Mouse (Mus musculus): ENCODE measurements at regions not wholly inside any gene's neighbourhood (a gene's known extent, or its start where the extent isn't known, plus 50 kb on each side); places are given as distances from the start of the nearest gene placed in this dataset.

DNA sequence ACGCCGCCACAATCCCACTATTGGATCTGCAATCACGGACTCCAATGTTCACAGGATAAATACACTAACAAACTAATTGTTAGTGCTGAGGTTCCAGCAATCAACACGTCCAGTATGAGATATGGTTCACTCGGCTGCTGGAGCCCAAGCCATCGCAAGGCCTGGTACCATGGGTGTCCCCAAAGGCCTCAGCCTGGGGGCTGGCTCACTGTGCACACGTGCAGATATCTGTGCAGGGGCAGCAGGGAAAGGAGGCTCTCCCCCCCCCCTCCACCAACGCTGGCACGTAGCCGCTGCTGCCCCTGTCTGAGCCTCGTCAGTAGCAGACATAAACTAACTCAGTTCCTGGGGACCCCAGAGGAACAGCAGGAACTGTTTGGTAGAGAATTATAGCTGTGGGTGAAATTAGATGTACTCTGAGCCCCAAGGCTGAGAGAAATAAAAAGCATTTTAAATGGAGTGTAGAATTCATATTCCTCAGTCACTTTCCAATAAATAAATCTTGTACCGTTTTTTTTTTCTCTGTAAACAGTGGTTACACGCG, 210.3 kb upstream of the Mvb12b start:
- no peak for TF ChIP-seq CTCF (IDR thresholded peaks at IDR 0.05; ENCODE audit: low read depth)
- TF ChIP-seq EP300 (IDR thresholded peaks at IDR 0.05; ENCODE audit: low read depth), result no peak
- Histone ChIP-seq H3K36me3 (replicated peaks; ENCODE audit: insufficient read depth, low read length) (no peaks in the 10 kb centered on the region), H3K4me2 (ENCODE audit: low read depth, low read length) (no peak overlapping the region), H3K27ac (ENCODE audit: low read depth) (no peak overlapping the region), H3K27me3 (ENCODE audit: insufficient read depth, low read length) (no peaks in the 10 kb centered on the region), H3K9ac (replicated peaks) (no peak overlapping the region), H3K9me3 (ENCODE audit: low read length) (no peaks in the 10 kb centered on the region), H3K4me3 (ENCODE audit: low read depth, low read length) (no peak overlapping the region), H3K4me1 (ENCODE audit: insufficient read depth) (no peaks in the 10 kb centered on the region)
- no peak for ATAC-seq
- WGBS (ENCODE audit: insufficient replicate concordance), result 69% methylated on average over 14 of the region's 14 CpGs
- DNase-seq, result no peak

DNA sequence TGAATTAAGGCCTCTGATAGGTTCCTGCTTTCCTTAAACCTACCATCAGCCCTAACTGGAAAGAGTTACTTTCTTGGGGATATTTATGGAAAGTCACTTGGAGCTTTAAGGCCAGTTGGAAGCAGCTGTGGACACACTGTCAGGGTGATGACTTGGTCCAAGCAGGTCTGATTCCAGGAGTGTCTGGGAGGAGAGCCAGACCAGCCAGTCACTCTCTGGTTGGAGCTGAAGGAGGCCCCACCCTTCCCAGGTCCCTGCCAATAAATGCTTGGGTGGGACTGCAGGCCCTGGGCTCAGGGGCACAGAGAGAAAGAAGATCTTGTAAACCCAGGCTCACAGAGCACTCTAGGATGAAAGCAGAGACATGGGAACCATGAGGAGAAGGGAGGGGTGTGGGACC, 208.8 kb upstream of the Mvb12b start:
- H3K27me3 ChIP-seq (ENCODE audit: insufficient read depth, low read length), result no peaks in the 10 kb centered on the region

DNA sequence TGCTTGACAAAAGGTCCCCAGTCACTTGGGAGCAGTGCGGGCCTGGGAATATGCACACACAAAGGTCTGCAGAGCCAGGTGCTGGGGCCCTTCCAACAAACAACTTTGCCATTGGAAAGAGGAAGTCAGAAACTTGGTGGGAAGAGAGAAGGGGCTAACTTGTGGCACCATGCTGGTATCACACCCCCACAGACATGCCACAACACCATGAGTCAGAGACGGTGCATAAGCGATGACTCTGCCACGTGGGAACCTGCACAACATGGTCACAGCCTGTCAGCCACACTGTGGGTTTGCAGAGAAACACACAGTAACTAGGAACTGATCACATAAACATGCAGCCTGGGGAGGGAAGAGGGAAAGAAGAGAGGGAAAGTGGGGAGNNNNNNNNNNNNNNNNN, 201.1 kb upstream of the Mvb12b start:
- Histone ChIP-seq H3K4me3 (ENCODE audit: low read depth, low read length) (no peak overlapping the region), H3K9me3 (ENCODE audit: low read length) (no peaks in the 10 kb centered on the region), H3K4me1 (ENCODE audit: insufficient read depth) (no peaks in the 10 kb centered on the region), H3K9ac (replicated peaks) (no peak overlapping the region), H3K36me3 (replicated peaks; ENCODE audit: insufficient read depth, low read length) (no peaks in the 10 kb centered on the region), H3K4me2 (ENCODE audit: low read depth, low read length) (no peak overlapping the region), H3K27ac (ENCODE audit: low read depth) (no peak overlapping the region), H3K27me3 (ENCODE audit: insufficient read depth, low read length) (no peaks in the 10 kb centered on the region)
- DNase-seq (no peak), ATAC-seq (no peak)
- no peak for TF ChIP-seq EP300 (IDR thresholded peaks at IDR 0.05; ENCODE audit: low read depth)
- no peak for TF ChIP-seq CTCF (IDR thresholded peaks at IDR 0.05; ENCODE audit: low read depth)
- 42% methylated on average over 4 of the region's 4 CpGs for WGBS (ENCODE audit: insufficient replicate concordance)

More for the DNA sequence above, 208.8 kb upstream of the Mvb12b start:
- H3K4me1 ChIP-seq (ENCODE audit: insufficient read depth), result no peaks in the 10 kb centered on the region
- no peak for TF ChIP-seq EP300 (IDR thresholded peaks at IDR 0.05; ENCODE audit: low read depth)
- no peak for TF ChIP-seq CTCF (IDR thresholded peaks at IDR 0.05; ENCODE audit: low read depth)
- H3K27ac ChIP-seq (ENCODE audit: low read depth), result no peak overlapping the region
- no peak overlapping the region for H3K4me3 ChIP-seq (ENCODE audit: low read depth, low read length)
- no peaks in the 10 kb centered on the region for H3K9me3 ChIP-seq (ENCODE audit: low read length)
- no peak for DNase-seq
- ATAC-seq, result no peak
- H3K36me3 ChIP-seq (replicated peaks; ENCODE audit: insufficient read depth, low read length), result no peaks in the 10 kb centered on the region
- no peak overlapping the region for H3K9ac ChIP-seq (replicated peaks)
- no peak overlapping the region for H3K4me2 ChIP-seq (ENCODE audit: low read depth, low read length)

DNA sequence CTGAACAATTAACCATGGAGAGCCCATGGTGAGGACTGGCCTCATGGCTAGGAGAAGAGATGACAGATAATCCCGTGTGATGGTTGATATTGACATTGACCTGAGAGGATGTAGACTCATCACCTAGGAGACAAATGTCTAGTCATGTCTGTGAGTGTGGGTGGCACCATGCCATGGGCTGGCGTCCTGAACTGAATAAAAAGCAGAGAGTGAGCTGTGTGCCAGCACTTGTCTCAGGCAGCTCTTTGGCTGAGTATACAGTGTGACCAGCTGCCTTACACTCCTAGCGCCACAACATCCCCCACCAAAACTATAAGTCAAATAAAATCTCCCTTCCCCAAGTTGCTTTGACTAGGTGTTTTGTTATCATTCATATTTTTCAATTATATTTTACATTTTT, 198.4 kb upstream of the Mvb12b start:
- WGBS (ENCODE audit: insufficient replicate concordance), result 75% methylated on average over 3 of the region's 3 CpGs

DNA sequence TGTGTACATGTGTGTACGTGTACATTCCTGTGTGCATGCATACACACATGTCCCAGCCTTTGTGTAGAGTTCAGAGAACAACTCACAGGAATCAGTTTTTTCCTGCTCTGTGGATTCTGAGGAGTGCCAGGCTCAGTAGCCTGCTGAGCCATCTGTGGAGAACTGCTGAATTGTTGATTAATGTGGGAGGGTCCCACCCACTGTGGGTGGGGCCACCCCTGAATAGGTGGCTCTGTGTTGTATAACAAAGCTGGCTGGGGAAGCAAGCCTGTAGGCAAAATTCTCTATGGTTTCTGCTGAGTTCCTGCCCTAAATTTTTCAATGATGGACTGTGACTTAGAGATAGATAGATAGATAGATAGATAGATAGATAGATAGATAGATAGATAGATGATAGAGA, 196.8 kb upstream of the Mvb12b start:
- no peak overlapping the region for H3K9ac ChIP-seq (replicated peaks)
- TF ChIP-seq CTCF (IDR thresholded peaks at IDR 0.05; ENCODE audit: low read depth), result no peak
- TF ChIP-seq EP300 (IDR thresholded peaks at IDR 0.05; ENCODE audit: low read depth), result no peak
- ATAC-seq (no peak), DNase-seq (no peak)
- H3K27ac ChIP-seq (ENCODE audit: low read depth), result no peak overlapping the region
- WGBS (ENCODE audit: insufficient replicate concordance), result 79% methylated on average over 1 of the region's 1 CpGs
- no peaks in the 10 kb centered on the region for H3K4me1 ChIP-seq (ENCODE audit: insufficient read depth)
- H3K4me3 ChIP-seq (ENCODE audit: low read depth, low read length), result no peak overlapping the region
- H3K9me3 ChIP-seq (ENCODE audit: low read length), result no peaks in the 10 kb centered on the region
- no peaks in the 10 kb centered on the region for H3K36me3 ChIP-seq (replicated peaks; ENCODE audit: insufficient read depth, low read length)
- H3K4me2 ChIP-seq (ENCODE audit: low read depth, low read length), result no peak overlapping the region
- no peaks in the 10 kb centered on the region for H3K27me3 ChIP-seq (ENCODE audit: insufficient read depth, low read length)

More for the DNA sequence above, 198.4 kb upstream of the Mvb12b start:
- H3K4me3 ChIP-seq (ENCODE audit: low read depth, low read length), result no peak overlapping the region
- no peaks in the 10 kb centered on the region for H3K36me3 ChIP-seq (replicated peaks; ENCODE audit: insufficient read depth, low read length)
- no peak for TF ChIP-seq EP300 (IDR thresholded peaks at IDR 0.05; ENCODE audit: low read depth)
- no peak for TF ChIP-seq CTCF (IDR thresholded peaks at IDR 0.05; ENCODE audit: low read depth)
- H3K9ac ChIP-seq (replicated peaks), result no peak overlapping the region
- ATAC-seq (no peak), DNase-seq (no peak)
- H3K4me1 ChIP-seq (ENCODE audit: insufficient read depth), result no peaks in the 10 kb centered on the region
- H3K27me3 ChIP-seq (ENCODE audit: insufficient read depth, low read length), result no peaks in the 10 kb centered on the region
- no peaks in the 10 kb centered on the region for H3K9me3 ChIP-seq (ENCODE audit: low read length)
- no peak overlapping the region for H3K27ac ChIP-seq (ENCODE audit: low read depth)
- no peak overlapping the region for H3K4me2 ChIP-seq (ENCODE audit: low read depth, low read length)

DNA sequence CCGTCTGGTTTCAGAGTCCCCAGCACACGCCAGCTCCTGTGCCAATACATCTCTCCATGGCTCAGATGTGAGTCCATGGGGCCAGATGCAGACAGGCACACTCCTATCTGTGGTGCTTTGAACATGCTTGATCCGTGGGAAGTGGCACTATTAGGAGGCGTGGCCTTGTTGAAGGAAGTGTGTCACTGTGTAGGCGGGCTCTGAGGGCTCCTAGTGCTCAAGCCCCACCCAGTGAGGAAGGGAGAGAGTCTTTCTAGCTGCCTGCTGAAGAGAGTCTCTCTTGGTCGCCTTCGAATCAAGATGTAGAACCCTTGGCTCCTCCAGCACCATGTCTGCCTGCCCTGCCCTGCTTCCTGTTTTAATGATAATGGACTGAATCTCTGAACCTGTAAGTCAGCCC, 194.7 kb upstream of the Mvb12b start:
- no peak for TF ChIP-seq CTCF (IDR thresholded peaks at IDR 0.05; ENCODE audit: low read depth)

DNA sequence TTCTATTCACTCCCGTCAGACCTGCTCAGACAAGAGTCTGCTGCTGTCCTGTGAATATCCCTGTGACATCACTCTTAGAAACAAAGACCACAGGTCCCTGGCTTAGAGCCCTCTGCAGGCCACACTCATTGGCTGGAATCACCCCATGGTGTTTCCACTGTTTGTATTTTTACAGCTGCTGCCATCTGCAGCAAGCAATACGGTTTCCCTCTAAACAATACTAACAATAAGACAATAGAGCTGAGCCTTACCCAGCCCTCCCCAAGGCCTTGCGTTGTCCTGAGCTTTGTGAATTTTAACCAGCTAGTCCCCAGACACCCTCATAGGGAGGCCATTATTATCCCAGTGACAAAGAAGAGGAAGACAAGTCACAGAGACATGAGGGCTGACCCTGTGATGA, 192.4 kb upstream of the Mvb12b start:
- Histone ChIP-seq H3K9me3 (ENCODE audit: low read length) (no peaks in the 10 kb centered on the region), H3K27me3 (ENCODE audit: insufficient read depth, low read length) (no peaks in the 10 kb centered on the region), H3K9ac (replicated peaks) (no peak overlapping the region), H3K4me3 (ENCODE audit: low read depth, low read length) (no peak overlapping the region), H3K36me3 (replicated peaks; ENCODE audit: insufficient read depth, low read length) (no peaks in the 10 kb centered on the region), H3K27ac (ENCODE audit: low read depth) (no peak overlapping the region), H3K4me1 (ENCODE audit: insufficient read depth) (no peaks in the 10 kb centered on the region), H3K4me2 (ENCODE audit: low read depth, low read length) (no peak overlapping the region)
- DNase-seq (no peak), ATAC-seq (no peak)
- WGBS (ENCODE audit: insufficient replicate concordance), result 33% methylated on average over 3 of the region's 3 CpGs
- TF ChIP-seq EP300 (IDR thresholded peaks at IDR 0.05; ENCODE audit: low read depth), result no peak
- no peak for TF ChIP-seq CTCF (IDR thresholded peaks at IDR 0.05; ENCODE audit: low read depth)

More for the DNA sequence above, 194.7 kb upstream of the Mvb12b start:
- no peak for ATAC-seq
- no peak overlapping the region for H3K4me2 ChIP-seq (ENCODE audit: low read depth, low read length)
- WGBS (ENCODE audit: insufficient replicate concordance), result 63% methylated on average over 7 of the region's 7 CpGs
- no peaks in the 10 kb centered on the region for H3K27me3 ChIP-seq (ENCODE audit: insufficient read depth, low read length)
- H3K4me3 ChIP-seq (ENCODE audit: low read depth, low read length), result no peak overlapping the region
- H3K4me1 ChIP-seq (ENCODE audit: insufficient read depth), result no peaks in the 10 kb centered on the region
- H3K9ac ChIP-seq (replicated peaks), result no peak overlapping the region
- DNase-seq, result no peak
- no peak overlapping the region for H3K27ac ChIP-seq (ENCODE audit: low read depth)
- H3K36me3 ChIP-seq (replicated peaks; ENCODE audit: insufficient read depth, low read length), result no peaks in the 10 kb centered on the region
- no peaks in the 10 kb centered on the region for H3K9me3 ChIP-seq (ENCODE audit: low read length)
